Comparison of ENCODE assay signal across 19 mouse cellular contexts in the genomic region with DNA sequence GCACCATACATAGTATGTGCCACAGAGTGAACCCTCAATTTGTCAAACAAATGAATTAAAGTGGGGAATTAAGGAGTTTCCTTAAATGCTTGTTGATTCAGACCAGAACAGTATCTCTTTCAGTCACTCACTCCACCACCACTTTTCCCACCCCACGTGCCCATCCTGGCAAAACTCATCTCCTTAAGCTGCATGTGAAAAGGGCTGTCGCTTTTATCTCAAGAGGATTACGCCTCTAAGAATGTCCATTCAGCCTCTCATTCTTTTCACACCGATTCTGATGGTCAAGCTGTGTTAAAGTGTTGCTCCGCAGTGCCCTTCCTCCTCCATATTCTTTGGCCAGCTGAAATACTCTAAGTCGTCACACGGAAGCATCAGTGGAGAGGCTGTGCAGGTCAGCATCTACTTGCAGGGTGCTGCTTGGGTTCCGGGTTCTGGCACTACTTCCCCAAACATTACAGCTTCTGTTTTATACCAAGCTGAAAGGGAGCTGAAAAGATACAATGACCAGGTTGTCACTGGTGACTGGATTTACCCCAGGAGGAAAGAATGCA.
DNase-seq lines count a peak whose midpoint lies in the region; ATAC-seq lines count a peak whose summit lies in the region.
"Had no signal": no experiment of that assay in that cellular context is flagged by ENCODE, and none has a peak within 500 bp of the region (broad histone marks: within the 10 kb centered on the region; RNA-seq: fewer than 3 reads in every experiment).

No protein-coding gene starts in this region.

- peaks cover 5% of the 10 kb centered on the region; the same call in 1 of the 2 replicates for H3K27me3 ChIP-seq in heart, embryonic 10.5 days (ENCODE audit: insufficient read depth, poor library complexity, severe bottlenecking)
- H3K27me3 ChIP-seq in heart, embryonic 14.5 days (ENCODE audit: control insufficient read depth, insufficient read depth, low read length) = no peaks in the 10 kb centered on the region
- H3K27me3 ChIP-seq in midbrain, embryonic 14.5 days (ENCODE audit: control insufficient read depth, insufficient read depth, low read length) = peaks cover 85% of the 10 kb centered on the region
- H3K27me3 ChIP-seq in midbrain, embryonic 15.5 days (replicated peaks) = peaks cover 65% of the 10 kb centered on the region
- H3K27me3 ChIP-seq in hindbrain, embryonic 12.5 days = peaks cover 52% of the 10 kb centered on the region
- H3K27me3 ChIP-seq: embryonic facial prominence, embryonic 13.5 days had no signal

- no peaks in the 10 kb centered on the region for H3K9me3 ChIP-seq in heart, embryonic 10.5 days
- H3K9me3 ChIP-seq in heart, embryonic 14.5 days (ENCODE audit: control insufficient read depth, low read length) = no peaks in the 10 kb centered on the region
- H3K9me3 ChIP-seq in midbrain, embryonic 14.5 days (ENCODE audit: control insufficient read depth, low read length) = no peaks in the 10 kb centered on the region
- H3K9me3 ChIP-seq in midbrain, embryonic 15.5 days = no peaks in the 10 kb centered on the region
- H3K9me3 ChIP-seq in hindbrain, embryonic 12.5 days (replicated peaks) = no peaks in the 10 kb centered on the region
- H3K9me3 ChIP-seq: embryonic facial prominence, embryonic 13.5 days; forebrain, embryonic 12.5 days; hindbrain, embryonic 10.5 days; hindbrain, embryonic 15.5 days had no signal

- ATAC-seq in heart, embryonic 14.5 days (ENCODE audit: insufficient number of reproducible peaks, insufficient read depth, low FRiP score, low read depth) = no peak
- no peak for ATAC-seq in midbrain, embryonic 14.5 days (ENCODE audit: low FRiP score, low TSS enrichment)
- ATAC-seq in midbrain, embryonic 15.5 days (replicated peaks) = no peak
- no peak for ATAC-seq in hindbrain, embryonic 12.5 days (ENCODE audit: low FRiP score)
- ATAC-seq: forebrain, embryonic 16.5 days; intestine, embryonic 16.5 days had no signal

- WGBS in heart, embryonic 10.5 days = 22% methylated on average over 8 of the region's 8 CpGs
- 18% methylated on average over 8 of the region's 8 CpGs for WGBS in heart, embryonic 14.5 days
- 4% methylated on average over 8 of the region's 8 CpGs for WGBS in midbrain, embryonic 14.5 days
- 8% methylated on average over 8 of the region's 8 CpGs for WGBS in midbrain, embryonic 15.5 days
- 34% methylated on average over 8 of the region's 8 CpGs for WGBS in hindbrain, embryonic 12.5 days

- no peak for DNase-seq in heart, embryonic 10.5 days (ENCODE audit: low spot score)
- DNase-seq in heart, adult 18-20 months = no peak
- no peak for DNase-seq in heart, adult 9 months (ENCODE audit: low spot score in 2 of 2)
- peak; percentile 14 for DNase-seq in midbrain, embryonic 14.5 days
- DNase-seq: adrenal gland, postnatal 14 days; cerebellum, adult 18-20 months; cerebellum, adult 9-11 months; cerebellum, postnatal 36 days; gastrocnemius, postnatal 10 days; heart, adult 2 months had no signal

- no peaks in the 10 kb centered on the region for H3K36me3 ChIP-seq in heart, embryonic 10.5 days
- 0 out of 2 replicates have a peak, but pooled peaks cover 4% of the 10 kb centered on the region for H3K36me3 ChIP-seq in heart, embryonic 14.5 days (ENCODE audit: control insufficient read depth, insufficient read depth, low read length)
- no peaks in the 10 kb centered on the region for H3K36me3 ChIP-seq in midbrain, embryonic 14.5 days (ENCODE audit: control insufficient read depth, insufficient read depth, low read length)
- H3K36me3 ChIP-seq in midbrain, embryonic 15.5 days (replicated peaks) = no peaks in the 10 kb centered on the region
- H3K36me3 ChIP-seq in hindbrain, embryonic 12.5 days = no peaks in the 10 kb centered on the region
- H3K36me3 ChIP-seq: forebrain, embryonic 12.5 days; hindbrain, embryonic 10.5 days; hindbrain, embryonic 15.5 days had no signal

- H3K4me1 ChIP-seq in heart, embryonic 10.5 days = peaks cover 11% of the 10 kb centered on the region; the same call in 1 of the 2 replicates
- peaks cover 0 to 8% of the 10 kb centered on the region in 2 experiments; a peak in 1 of 4 replicates for H3K4me1 ChIP-seq in heart, embryonic 14.5 days (ENCODE audit: control insufficient read depth in 2 of 2, insufficient read depth in 2 of 2, low read length in 2 of 2)
- peaks cover 4% of the 10 kb centered on the region for H3K4me1 ChIP-seq in midbrain, embryonic 14.5 days (ENCODE audit: control insufficient read depth, insufficient read depth, low read length)
- peaks cover 5% of the 10 kb centered on the region; the same call in 1 of the 2 replicates for H3K4me1 ChIP-seq in midbrain, embryonic 15.5 days
- H3K4me1 ChIP-seq in hindbrain, embryonic 12.5 days = no peaks in the 10 kb centered on the region
- H3K4me1 ChIP-seq: embryonic facial prominence, embryonic 13.5 days; hindbrain, embryonic 15.5 days had no signal

- H3K4me3 ChIP-seq in heart, embryonic 10.5 days = 0 out of 2 replicates have a peak overlapping the region, but pooled peaks have one; percentile 5
- H3K4me3 ChIP-seq in heart, embryonic 14.5 days (ENCODE audit: control insufficient read depth in 1 of 2, insufficient read depth in 1 of 2, low read depth in 1 of 2, low read length in 2 of 2) = no peak overlapping the region
- no peak overlapping the region for H3K4me3 ChIP-seq in midbrain, embryonic 14.5 days (replicated peaks; ENCODE audit: low read depth, low read length)
- no peak overlapping the region for H3K4me3 ChIP-seq in midbrain, embryonic 15.5 days
- no peak overlapping the region for H3K4me3 ChIP-seq in hindbrain, embryonic 12.5 days
- H3K4me3 ChIP-seq: embryonic facial prominence, embryonic 13.5 days; forebrain, embryonic 12.5 days; heart, adult 2 months; hindbrain, embryonic 10.5 days; hindbrain, embryonic 15.5 days had no signal

- H3K4me2 ChIP-seq in heart, embryonic 14.5 days (ENCODE audit: low read length) = peak overlapping the region; percentile 1; the same call in 1 of the 2 replicates
- H3K4me2 ChIP-seq in midbrain, embryonic 14.5 days (ENCODE audit: low read length) = no peak overlapping the region
- no peak overlapping the region for H3K4me2 ChIP-seq in midbrain, embryonic 15.5 days
- no peak overlapping the region for H3K4me2 ChIP-seq in hindbrain, embryonic 12.5 days (replicated peaks)
- H3K4me2 ChIP-seq: embryonic facial prominence, embryonic 13.5 days; forebrain, embryonic 12.5 days; hindbrain, embryonic 15.5 days had no signal

- no peak overlapping the region for H3K9ac ChIP-seq in heart, embryonic 14.5 days (ENCODE audit: low read length)
- H3K9ac ChIP-seq in midbrain, embryonic 14.5 days (replicated peaks; ENCODE audit: low read length) = no peak overlapping the region
- H3K9ac ChIP-seq in midbrain, embryonic 15.5 days = no peak overlapping the region
- no peak overlapping the region for H3K9ac ChIP-seq in hindbrain, embryonic 12.5 days
- H3K9ac ChIP-seq: embryonic facial prominence, embryonic 13.5 days; forebrain, embryonic 12.5 days; hindbrain, embryonic 15.5 days had no signal

- no peak overlapping the region for H3K27ac ChIP-seq in heart, embryonic 10.5 days
- H3K27ac ChIP-seq in heart, embryonic 14.5 days (replicated peaks in 1 of 2; ENCODE audit: control insufficient read depth in 1 of 2, insufficient read depth in 1 of 2, low read depth in 2 of 2, low read length in 2 of 2) = no peak overlapping the region
- no peak overlapping the region for H3K27ac ChIP-seq in midbrain, embryonic 14.5 days (replicated peaks; ENCODE audit: low read depth, low read length)
- H3K27ac ChIP-seq in midbrain, embryonic 15.5 days = no peak overlapping the region
- no peak overlapping the region for H3K27ac ChIP-seq in hindbrain, embryonic 12.5 days
- H3K27ac ChIP-seq: embryonic facial prominence, embryonic 13.5 days; forebrain, embryonic 12.5 days; heart, adult 2 months; hindbrain, embryonic 10.5 days; hindbrain, embryonic 15.5 days had no signal
